Mouse (Mus musculus) intestine, postnatal 0 days (tissue): ENCODE results near the gene Extl1. TPM values are rescaled to one million over a fixed set of nuclear protein-coding genes. Genes with fewer than 3 reads are reported as not detected.
A peak's percentile ranks its signal among the peaks of the same experiment; 100 is the strongest.

Source experiments
- ATAC-seq: fragments of 200-750 bp; cut with Nextera tagmentation; 2 replicates; pipeline ENCODE4 v1.8.0; 2017; ENCODE audit warnings: mild to moderate bottlenecking, moderate TSS enrichment, moderate library complexity
- H3K27ac ChIP-seq: fragments of 300-500 bp; sonication (generic); 2 replicates; pipeline ENCODE4 v1.5.1; 2014; ENCODE audit warnings: mild to moderate bottlenecking, low read depth, low read length, moderate library complexity
- H3K27me3 ChIP-seq: fragments of 300-500 bp; sonication (generic); replicated peaks from 2 replicates; pipeline ENCODE4 v1.6.1; 2014; ENCODE audit warnings: low read length, mixed read lengths; ENCODE audit not compliant: control insufficient read depth, insufficient read depth
- H3K36me3 ChIP-seq: fragments of 300-500 bp; sonication (generic); 2 replicates; pipeline ENCODE4 v1.6.1; 2014; ENCODE audit warnings: mild to moderate bottlenecking, moderate library complexity; ENCODE audit not compliant: control insufficient read depth, insufficient read depth
- H3K4me1 ChIP-seq: fragments of 300-500 bp; sonication (generic); replicated peaks from 2 replicates; pipeline ENCODE4 v1.6.1; 2014; ENCODE audit warnings: antibody characterized with exemption, low read length, mixed read lengths; ENCODE audit not compliant: control insufficient read depth, insufficient read depth
- H3K4me2 ChIP-seq: fragments of 300-500 bp; sonication (generic); replicated peaks from 2 replicates; pipeline ENCODE4 v1.6.1; 2014; ENCODE audit warnings: low read depth, mild to moderate bottlenecking, moderate library complexity
- H3K4me3 ChIP-seq: fragments of 300-500 bp; sonication (generic); 2 replicates; pipeline ENCODE4 v1.5.1; 2014; ENCODE audit warnings: low read depth, low read length
- H3K9ac ChIP-seq: fragments of 300-500 bp; sonication (generic); 2 replicates; pipeline ENCODE4 v1.6.1; 2014; ENCODE audit warnings: mild to moderate bottlenecking, low read depth, low read length
- H3K9me3 ChIP-seq: fragments of 300-500 bp; sonication (generic); 2 replicates; pipeline ENCODE4 v1.6.1; 2016; ENCODE audit warnings: mixed run types; ENCODE audit not compliant: control insufficient read depth
- CTCF ChIP-seq: sonication (generic); IDR thresholded peaks from 2 replicates; pipeline ENCODE4 v1.5.1; 2016; ENCODE audit warnings: low read depth, mild to moderate bottlenecking, control low read depth, antibody characterized with exemption, moderate library complexity
- WGBS: fragments of 180-500 bp; shearing (Covaris S2); extraction: QIAGEN DNeasy Blood & Tissue Kit; methylation state at CpG from one replicate; pipeline ENCODE4 v1.1.7; 2014; 5-methylcytosine and 5-hydroxymethylcytosine counted together
- polyA plus RNA-seq: library from polyadenylated mRNA; unstranded; fragments of >200 nt; fragmentation: Nextera tagmentation; extraction: Ambion mirVana; gene quantifications from 2 replicates; pipeline ENCODE4 v1.2.1, GENCODE M21; 2015

Extl1 gene
- polyA plus RNA-seq, 1 experiment from 2014 or later = 1.2 TPM

- WGBS = 47% methylated on average over 8 of the region's 8 CpGs
- peak overlapping the region; percentile 88 for H3K27ac ChIP-seq
- no peak for ATAC-seq
Measured at GRCm38 (mm10) chr4:134328151-134328550, 55.5 kb downstream of the Extl1 start.

GRCm38 (mm10) chr4:134326859-134327530 is 56.7 kb downstream of the Extl1 start:
- Histone ChIP-seq H3K27ac (peak overlapping the region; percentile 88), H3K36me3 (no peaks in the 10 kb centered on the region), H3K9me3 (no peaks in the 10 kb centered on the region), H3K4me2 (peak overlapping the region; percentile 51), H3K4me1 (no peaks in the 10 kb centered on the region), H3K9ac (no peak overlapping the region), H3K4me3 (no peak overlapping the region), H3K27me3 (no peaks in the 10 kb centered on the region)
- peak; percentile 94 for ATAC-seq
- TF ChIP-seq CTCF = no peak
- 32% methylated on average over 5 of the region's 5 CpGs for WGBS

More at GRCm38 (mm10) chr4:134328151-134328550, 55.5 kb downstream of the Extl1 start:
- H3K4me2 ChIP-seq = peak overlapping the region; percentile 51
- H3K9me3 ChIP-seq = no peaks in the 10 kb centered on the region
- no peak overlapping the region for H3K9ac ChIP-seq
- no peak for TF ChIP-seq CTCF
- H3K4me1 ChIP-seq = no peaks in the 10 kb centered on the region
- H3K36me3 ChIP-seq = no peaks in the 10 kb centered on the region
- no peak overlapping the region for H3K4me3 ChIP-seq
- no peaks in the 10 kb centered on the region for H3K27me3 ChIP-seq

- no peak for TF ChIP-seq CTCF
- 25% methylated on average over 5 of the region's 5 CpGs for WGBS
- H3K4me2 ChIP-seq = no peak overlapping the region
- ATAC-seq = no peak
- H3K9ac ChIP-seq = no peak overlapping the region
- no peaks in the 10 kb centered on the region for H3K9me3 ChIP-seq
- no peak overlapping the region for H3K27ac ChIP-seq
- H3K4me1 ChIP-seq = no peaks in the 10 kb centered on the region
- no peaks in the 10 kb centered on the region for H3K27me3 ChIP-seq
- H3K36me3 ChIP-seq = no peaks in the 10 kb centered on the region
- H3K4me3 ChIP-seq = no peak overlapping the region
Measured at GRCm38 (mm10) chr4:134324655-134325054, 59.0 kb downstream of the Extl1 start.

- Histone ChIP-seq H3K36me3 (no peaks in the 10 kb centered on the region), H3K4me2 (no peak overlapping the region), H3K4me3 (no peak overlapping the region), H3K9me3 (no peaks in the 10 kb centered on the region), H3K4me1 (no peaks in the 10 kb centered on the region), H3K27ac (no peak overlapping the region), H3K9ac (no peak overlapping the region), H3K27me3 (no peaks in the 10 kb centered on the region)
- no peak for ATAC-seq
- 61% methylated on average over 3 of the region's 3 CpGs for WGBS
- TF ChIP-seq CTCF = peak; percentile 56
Measured at GRCm38 (mm10) chr4:134321524-134321923, 62.1 kb downstream of the Extl1 start.

GRCm38 (mm10) chr4:134319674-134320073 is 64.0 kb downstream of the Extl1 start:
- 71% methylated on average over 5 of the region's 5 CpGs for WGBS
- no peak for TF ChIP-seq CTCF

GRCm38 (mm10) chr4:134319074-134319473 is 64.6 kb downstream of the Extl1 start:
- 84% methylated on average over 5 of the region's 5 CpGs for WGBS
- Histone ChIP-seq H3K4me2 (no peak overlapping the region), H3K36me3 (no peaks in the 10 kb centered on the region), H3K4me3 (no peak overlapping the region), H3K9me3 (no peaks in the 10 kb centered on the region), H3K27me3 (no peaks in the 10 kb centered on the region), H3K9ac (no peak overlapping the region), H3K27ac (no peak overlapping the region), H3K4me1 (no peaks in the 10 kb centered on the region)
- TF ChIP-seq CTCF = no peak
- ATAC-seq = no peak

More at GRCm38 (mm10) chr4:134319674-134320073, 64.0 kb downstream of the Extl1 start:
- Histone ChIP-seq H3K4me1 (no peaks in the 10 kb centered on the region), H3K9me3 (no peaks in the 10 kb centered on the region), H3K27ac (no peak overlapping the region), H3K4me3 (no peak overlapping the region), H3K27me3 (no peaks in the 10 kb centered on the region), H3K9ac (no peak overlapping the region), H3K36me3 (no peaks in the 10 kb centered on the region), H3K4me2 (no peak overlapping the region)
- ATAC-seq = peak; percentile 39; the same call in 1 of the 2 replicates
